Mouse (Mus musculus) midbrain, embryonic 15.5 days (tissue): ENCODE measurements at regions not wholly inside any gene's neighbourhood (a gene's known extent, or its start where the extent isn't known, plus 50 kb on each side); places are given as distances from the start of the nearest gene placed in this dataset.

Experiments used
- ATAC-seq: fragments of 200-750 bp; cut with Nextera tagmentation; replicated peaks from 2 replicates; pipeline ENCODE4 v1.8.0; 2017; ENCODE audit warnings: moderate TSS enrichment
- H3K27ac ChIP-seq: fragments of 300-500 bp; sonication (generic); 2 replicates; pipeline ENCODE4 v1.5.1; 2015; ENCODE audit warnings: mild to moderate bottlenecking, inconsistent platforms
- H3K27me3 ChIP-seq: fragments of 300-500 bp; sonication (generic); replicated peaks from 2 replicates; pipeline ENCODE4 v1.6.1; 2015; ENCODE audit warnings: inconsistent platforms
- H3K36me3 ChIP-seq: fragments of 300-500 bp; sonication (generic); replicated peaks from 2 replicates; pipeline ENCODE4 v1.6.1; 2015; ENCODE audit warnings: inconsistent platforms
- H3K4me1 ChIP-seq: fragments of 300-500 bp; sonication (generic); 2 replicates; pipeline ENCODE4 v1.6.1; 2015; ENCODE audit warnings: inconsistent platforms
- H3K4me2 ChIP-seq: fragments of 300-500 bp; sonication (generic); 2 replicates; pipeline ENCODE4 v1.6.1; 2015; ENCODE audit warnings: inconsistent platforms, mild to moderate bottlenecking, moderate library complexity
- H3K4me3 ChIP-seq: fragments of 300-500 bp; sonication (generic); 2 replicates; pipeline ENCODE4 v1.5.1; 2015; ENCODE audit warnings: mild to moderate bottlenecking, inconsistent platforms
- H3K9ac ChIP-seq: fragments of 300-500 bp; sonication (generic); 2 replicates; pipeline ENCODE4 v1.6.1; 2015; ENCODE audit warnings: mild to moderate bottlenecking, inconsistent platforms
- H3K9me3 ChIP-seq: fragments of 300-500 bp; sonication (generic); 2 replicates; pipeline ENCODE4 v1.6.1; 2016; ENCODE audit warnings: inconsistent platforms
- WGBS: fragments of 180-500 bp; shearing (Covaris S2); methylation state at CpG from one replicate; pipeline ENCODE4 v1.1.7; 2015; ENCODE audit warnings: mixed read lengths; 5-methylcytosine and 5-hydroxymethylcytosine counted together

DNA sequence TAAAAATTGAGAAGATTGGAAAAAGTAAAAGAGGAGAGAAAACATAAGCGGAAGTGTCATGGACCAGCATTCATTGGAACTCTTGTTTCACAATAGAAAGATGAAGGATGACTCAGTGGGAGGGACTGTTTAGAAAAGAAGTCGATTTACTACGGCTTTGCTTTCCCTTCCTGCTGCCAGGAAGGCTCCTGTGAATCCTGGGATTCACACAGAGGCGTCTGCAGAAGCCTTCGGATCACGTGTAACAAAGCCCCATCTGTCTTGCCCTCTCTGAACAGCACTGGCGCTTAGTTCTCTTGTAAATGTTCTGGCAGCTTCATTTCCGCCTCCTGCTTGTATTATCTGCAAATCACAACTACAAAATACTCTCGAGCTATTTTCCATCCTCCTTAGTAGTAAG, 94.0 kb downstream of the Cct8l1 start:
- Histone ChIP-seq H3K4me2 (no peak overlapping the region), H3K4me3 (no peak overlapping the region), H3K4me1 (peaks cover 4% of the 10 kb centered on the region; the same call in 1 of the 2 replicates), H3K9me3 (no peaks in the 10 kb centered on the region), H3K36me3 (no peaks in the 10 kb centered on the region), H3K27me3 (no peaks in the 10 kb centered on the region), H3K9ac (no peak overlapping the region), H3K27ac (no peak overlapping the region)
- WGBS, result 9% methylated on average over 9 of the region's 9 CpGs
- ATAC-seq, result peak; percentile 71; the same call in 1 of the 2 replicates

DNA sequence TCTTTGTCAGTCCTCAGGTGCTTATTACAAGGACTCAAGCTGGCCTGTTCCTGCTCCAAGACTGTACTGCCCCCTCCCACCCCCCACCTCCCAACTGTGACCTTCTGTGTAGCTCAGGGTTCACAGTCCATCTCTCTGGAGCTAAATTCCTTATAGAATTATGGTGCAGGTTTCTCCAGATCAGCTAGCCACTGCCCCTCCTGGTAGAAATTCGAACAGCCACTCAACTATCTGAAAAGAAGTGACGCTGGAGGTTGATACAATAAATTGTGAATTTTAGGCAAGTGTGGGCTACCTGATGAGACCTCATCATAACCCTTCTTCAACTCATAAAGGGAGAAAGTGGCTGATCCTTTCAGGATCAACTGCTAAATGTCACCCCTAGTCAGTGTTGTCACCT, 86.3 kb downstream of the Cct8l1 start:
- H3K36me3 ChIP-seq, result no peaks in the 10 kb centered on the region
- no peaks in the 10 kb centered on the region for H3K4me1 ChIP-seq
- H3K9me3 ChIP-seq, result no peaks in the 10 kb centered on the region
- no peak overlapping the region for H3K4me2 ChIP-seq
- WGBS, result 55% methylated on average over 2 of the region's 2 CpGs
- no peak overlapping the region for H3K27ac ChIP-seq
- H3K4me3 ChIP-seq, result no peak overlapping the region
- no peak overlapping the region for H3K9ac ChIP-seq
- no peaks in the 10 kb centered on the region for H3K27me3 ChIP-seq
- no peak for ATAC-seq

DNA sequence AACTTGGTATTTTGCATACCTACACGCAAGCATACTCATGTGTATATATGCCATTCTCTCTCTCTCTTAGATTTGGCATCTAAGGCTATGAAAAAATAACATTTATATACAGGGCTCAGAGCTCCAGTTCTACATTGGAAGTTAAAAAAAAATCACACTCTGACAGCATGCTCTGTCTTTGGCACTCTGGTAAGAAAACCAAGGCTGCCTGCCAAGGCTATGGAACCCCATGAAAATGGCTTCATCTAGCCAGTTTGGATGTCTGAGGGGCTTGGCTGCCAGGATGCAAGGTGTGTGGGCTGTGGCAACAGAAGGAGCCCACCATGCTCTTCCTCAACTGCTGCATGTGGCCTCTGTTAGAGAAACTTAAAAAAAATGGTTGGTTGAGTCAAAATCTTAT, 83.5 kb downstream of the Cct8l1 start:
- H3K4me1 ChIP-seq, result no peaks in the 10 kb centered on the region
- H3K4me3 ChIP-seq, result no peak overlapping the region
- no peak overlapping the region for H3K4me2 ChIP-seq
- no peak overlapping the region for H3K27ac ChIP-seq
- H3K36me3 ChIP-seq, result no peaks in the 10 kb centered on the region
- ATAC-seq, result no peak
- H3K9ac ChIP-seq, result no peak overlapping the region
- WGBS, result 96% methylated on average over 1 of the region's 1 CpGs
- no peaks in the 10 kb centered on the region for H3K27me3 ChIP-seq
- no peaks in the 10 kb centered on the region for H3K9me3 ChIP-seq

DNA sequence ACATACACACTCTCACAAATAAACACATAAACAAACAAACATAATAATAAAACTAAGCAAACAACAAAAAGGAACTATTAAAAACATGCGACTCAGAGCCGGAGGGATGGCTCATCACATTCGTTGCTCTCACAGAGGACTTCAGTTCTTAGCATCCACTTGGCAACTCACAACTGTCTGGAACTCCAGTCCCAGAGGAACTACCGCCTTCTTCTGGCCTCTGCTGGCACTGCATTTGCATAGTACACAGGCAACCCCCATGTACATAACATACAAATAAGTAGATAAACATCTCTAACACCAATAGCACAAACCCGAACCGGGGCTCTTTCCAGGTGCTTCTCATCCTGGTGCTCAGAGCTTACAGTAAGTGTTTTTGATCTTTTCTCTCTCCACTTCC, 81.9 kb downstream of the Cct8l1 start:
- H3K9ac ChIP-seq, result no peak overlapping the region
- WGBS, result 93% methylated on average over 6 of the region's 6 CpGs
- H3K4me3 ChIP-seq, result no peak overlapping the region
- H3K27ac ChIP-seq, result no peak overlapping the region
- H3K4me2 ChIP-seq, result no peak overlapping the region
- no peaks in the 10 kb centered on the region for H3K9me3 ChIP-seq
- no peaks in the 10 kb centered on the region for H3K36me3 ChIP-seq
- H3K27me3 ChIP-seq, result no peaks in the 10 kb centered on the region
- ATAC-seq, result no peak
- H3K4me1 ChIP-seq, result no peaks in the 10 kb centered on the region

DNA sequence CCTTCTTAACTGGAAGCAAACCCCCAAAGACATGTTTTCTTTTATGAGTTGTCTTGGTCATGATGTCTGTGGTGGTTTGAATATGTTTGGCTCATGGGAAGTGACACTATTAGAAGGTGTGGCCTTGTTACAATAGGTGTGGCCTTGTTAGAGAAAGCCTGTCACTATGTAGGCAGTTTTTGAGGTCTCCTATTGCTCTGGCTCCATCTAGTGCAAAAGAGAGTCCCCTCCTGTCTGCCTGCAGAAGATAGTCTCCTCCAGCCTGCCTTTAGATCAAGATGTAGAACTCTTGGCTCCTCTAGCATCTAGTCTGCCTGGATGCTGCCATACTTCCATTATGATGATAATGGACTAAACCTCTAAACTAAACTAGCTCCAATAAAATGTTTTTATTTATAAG, 75.8 kb downstream of the Cct8l1 start:
- no peak for ATAC-seq
- Histone ChIP-seq H3K4me2 (no peak overlapping the region), H3K27ac (no peak overlapping the region), H3K36me3 (no peaks in the 10 kb centered on the region), H3K4me1 (no peaks in the 10 kb centered on the region), H3K4me3 (no peak overlapping the region), H3K27me3 (no peaks in the 10 kb centered on the region), H3K9me3 (no peaks in the 10 kb centered on the region), H3K9ac (no peak overlapping the region)
